Mouse (Mus musculus) MEL (cell line): ENCODE data around the gene Zfp36l1.

ENCODE experiments used
- CTCF ChIP-seq, 3 experiments: IDR thresholded peaks in 2 of 3; conservative IDR thresholded peaks in 1 of 3; 2 replicates each; pipeline ENCODE4 v1.5.1; 2011 to 2012; ENCODE audit warnings: low read length in 3 of 3, low read depth in 2 of 3, mild to moderate bottlenecking in 2 of 3, improper control_type of control experiment in 1 of 3, inconsistent platforms in 1 of 3, mixed read lengths in 1 of 3, moderate library complexity in 1 of 3; ENCODE audit not compliant: control insufficient read depth in 1 of 3, insufficient read depth in 1 of 3, poor library complexity in 1 of 3, severe bottlenecking in 1 of 3
- E2F4 ChIP-seq: IDR thresholded peaks from 2 replicates; pipeline ENCODE4 v1.6.1; 2011; ENCODE audit warnings: low read depth, low read length, improper control_type of control experiment, borderline replicate concordance
- ELF1 ChIP-seq: IDR thresholded peaks from 2 replicates; pipeline ENCODE4 v1.6.1; 2014; ENCODE audit warnings: low read depth, mild to moderate bottlenecking, inconsistent platforms, low read length, improper control_type of control experiment, moderate library complexity
- EP300 ChIP-seq, 2 experiments: IDR thresholded peaks; 2 replicates each; pipeline ENCODE4 v1.6.1; 2011; ENCODE audit warnings: improper control_type of control experiment in 2 of 2, low read length in 2 of 2, low read depth in 1 of 2, mild to moderate bottlenecking in 1 of 2
- ETS1 ChIP-seq: IDR thresholded peaks from 2 replicates; pipeline ENCODE4 v1.6.1; 2012; ENCODE audit warnings: low read depth, mild to moderate bottlenecking, inconsistent platforms, low read length, improper control_type of control experiment, moderate library complexity
- TCF12 ChIP-seq: IDR thresholded peaks from 2 replicates; pipeline ENCODE4 v1.6.1; 2014; ENCODE audit warnings: low read depth, mild to moderate bottlenecking, inconsistent platforms, low read length, improper control_type of control experiment, moderate library complexity
- USF1 ChIP-seq: IDR thresholded peaks from 2 replicates; pipeline ENCODE4 v1.6.1; 2014; ENCODE audit warnings: low read depth, mild to moderate bottlenecking, inconsistent platforms, low read length, improper control_type of control experiment, moderate library complexity

DNA sequence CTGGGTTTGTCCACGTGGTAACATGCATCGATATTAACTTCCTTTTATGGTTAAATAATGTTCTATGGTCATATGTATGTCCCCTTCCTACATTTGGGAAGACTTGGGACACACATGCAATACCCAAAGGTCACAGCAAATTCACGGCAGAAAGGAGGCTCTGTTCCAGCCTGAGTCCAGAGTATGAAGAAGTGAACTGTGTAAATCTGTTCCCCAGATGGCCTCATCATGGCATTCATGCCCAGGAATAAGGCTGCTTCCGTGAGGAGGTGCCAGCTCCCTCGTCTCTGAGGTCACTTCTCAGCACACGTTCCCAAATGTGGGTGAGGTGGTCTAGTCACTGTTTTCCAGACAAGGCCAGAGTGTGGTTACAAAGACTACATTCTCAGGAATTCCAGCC lies 24.4 kb upstream of the Zfp36l1 start:
- TF ChIP-seq E2F4 (no peak), CTCF (IDR thresholded peaks at IDR 0.05 in 2 of 3, conservative IDR thresholded peaks at IDR 0.05 in 1 of 3; ENCODE audit: control insufficient read depth in 1 of 3, insufficient read depth in 1 of 3, low read depth in 2 of 3, low read length in 3 of 3, poor library complexity in 1 of 3, severe bottlenecking in 1 of 3) (no peak), USF1 (no peak), ELF1 (no peak), ETS1 (no peak), EP300 (IDR thresholded peaks at IDR 0.05; ENCODE audit: low read depth in 1 of 2, low read length in 2 of 2) (no peak), TCF12 (no peak)
